Mouse (Mus musculus): ENCODE measurements at regions not wholly inside any gene's neighbourhood (a gene's known extent, or its start where the extent isn't known, plus 50 kb on each side); places are given as distances from the start of the nearest gene placed in this dataset.
"Not testable (repeated sequence)": the region's sequence is repeated elsewhere in the genome, so short reads cannot be mapped to it uniquely, and the experiment has no call there.

- DNase-seq (ENCODE audit: extremely low spot score in 1 of 2, low spot score in 2 of 2), result no peak
- intact Hi-C loops (cut with DNase I), result no loop called here
These were observed 298.0 kb downstream of the Etnk1 start for GRCm38 (mm10) chr6:143464907-143465537.

GRCm38 (mm10) chr6:143472676-143473075 lies 305.7 kb downstream of the Etnk1 start:
- DNase-seq (ENCODE audit: extremely low spot score in 1 of 2, low spot score in 2 of 2); intact Hi-C loops (cut with DNase I): not testable (repeated sequence)

GRCm38 (mm10) chr6:143474396-143474795 lies 307.4 kb downstream of the Etnk1 start:
- intact Hi-C loops (cut with DNase I), result no loop called here
- no peak for DNase-seq (ENCODE audit: extremely low spot score in 1 of 2, low spot score in 2 of 2)

GRCm38 (mm10) chr6:143475296-143475695 lies 308.3 kb downstream of the Etnk1 start:
- DNase-seq (ENCODE audit: extremely low spot score in 1 of 2, low spot score in 2 of 2), result no peak
- intact Hi-C loops (cut with DNase I), result no loop called here

- intact Hi-C loops (cut with DNase I), result no loop called here
- no peak for DNase-seq (ENCODE audit: extremely low spot score in 1 of 2, low spot score in 2 of 2)
These were observed 310.4 kb downstream of the Etnk1 start for GRCm38 (mm10) chr6:143477396-143477795.

DNA sequence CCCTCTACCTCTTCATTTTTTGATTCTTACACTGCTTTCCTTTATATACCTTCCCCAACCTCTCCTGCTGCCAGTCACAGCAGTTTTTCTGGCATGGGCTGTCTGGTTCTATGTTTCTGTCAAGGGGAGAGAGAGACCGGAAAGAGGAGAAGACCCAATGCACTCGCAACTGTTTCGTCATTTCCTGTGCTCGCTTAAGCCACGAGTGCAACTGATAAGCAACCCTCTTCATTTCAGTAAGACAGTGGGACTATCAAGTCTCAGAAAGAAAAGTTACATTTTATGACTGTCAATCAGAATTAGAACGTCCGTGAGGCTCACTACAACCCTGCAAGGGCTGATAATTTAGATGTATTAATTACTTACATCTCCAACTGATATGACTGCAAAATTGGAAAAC lies 312.2 kb downstream of the Etnk1 start:
- DNase-seq (ENCODE audit: extremely low spot score in 1 of 2, low spot score in 2 of 2), result no peak
- intact Hi-C loops (cut with DNase I), result no loop called here

GRCm38 (mm10) chr6:143479701-143480388 lies 312.8 kb downstream of the Etnk1 start:
- intact Hi-C loops (cut with DNase I), result no loop called here
- no peak for DNase-seq (ENCODE audit: extremely low spot score in 1 of 2, low spot score in 2 of 2)

DNA sequence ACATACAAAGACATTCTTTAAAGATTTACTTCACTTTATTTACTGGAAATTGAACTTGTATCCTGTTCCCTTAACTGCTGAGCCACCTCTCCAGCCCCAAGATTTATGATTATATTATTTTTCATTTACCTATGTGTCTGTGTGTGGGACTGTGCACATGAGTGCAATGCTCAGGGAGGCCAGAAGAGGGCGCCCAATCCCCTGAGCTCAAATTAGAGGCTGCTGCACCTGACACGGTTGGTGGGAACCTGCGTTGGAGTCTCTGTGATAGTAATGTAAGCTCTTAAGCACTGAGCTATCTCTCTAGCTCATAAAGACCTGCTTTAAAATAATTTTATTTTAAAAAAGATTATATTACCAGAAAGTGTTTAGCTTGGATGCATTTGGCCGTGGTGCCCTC lies 315.3 kb downstream of the Etnk1 start:
- intact Hi-C loops (cut with DNase I), result no loop called here
- no peak for DNase-seq (ENCODE audit: extremely low spot score in 1 of 2, low spot score in 2 of 2)

- no peak for DNase-seq (ENCODE audit: extremely low spot score in 1 of 2, low spot score in 2 of 2)
- intact Hi-C loops (cut with DNase I), result no loop called here
These were observed 315.8 kb downstream of the Etnk1 start for GRCm38 (mm10) chr6:143482868-143483267.

- intact Hi-C loops (cut with DNase I), result no loop called here
- no peak for DNase-seq (ENCODE audit: extremely low spot score in 1 of 2, low spot score in 2 of 2)
These were observed 317.9 kb downstream of the Etnk1 start for GRCm38 (mm10) chr6:143484941-143485340.

DNA sequence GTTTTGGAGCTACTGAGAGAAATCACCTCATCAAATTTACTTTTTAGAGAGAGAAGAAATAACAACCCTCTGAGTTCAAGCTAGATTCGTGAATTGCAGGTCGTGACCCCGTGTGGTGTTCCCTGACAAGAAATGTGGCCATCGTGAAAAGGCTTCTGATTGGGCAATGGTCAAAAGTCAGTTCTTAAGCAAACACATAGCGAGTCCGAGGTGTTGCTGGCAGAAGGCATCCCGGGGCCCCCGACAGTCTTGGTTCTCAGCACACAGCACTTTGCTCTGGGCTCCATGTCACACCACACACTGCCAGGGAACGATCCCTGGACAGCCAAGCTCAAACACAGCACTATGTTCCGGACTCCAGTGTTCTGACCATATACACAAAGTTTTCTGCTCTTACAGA lies 320.0 kb downstream of the Etnk1 start:
- DNase-seq (ENCODE audit: extremely low spot score in 1 of 2, low spot score in 2 of 2), result no peak
- intact Hi-C loops (cut with DNase I), result no loop called here

DNA sequence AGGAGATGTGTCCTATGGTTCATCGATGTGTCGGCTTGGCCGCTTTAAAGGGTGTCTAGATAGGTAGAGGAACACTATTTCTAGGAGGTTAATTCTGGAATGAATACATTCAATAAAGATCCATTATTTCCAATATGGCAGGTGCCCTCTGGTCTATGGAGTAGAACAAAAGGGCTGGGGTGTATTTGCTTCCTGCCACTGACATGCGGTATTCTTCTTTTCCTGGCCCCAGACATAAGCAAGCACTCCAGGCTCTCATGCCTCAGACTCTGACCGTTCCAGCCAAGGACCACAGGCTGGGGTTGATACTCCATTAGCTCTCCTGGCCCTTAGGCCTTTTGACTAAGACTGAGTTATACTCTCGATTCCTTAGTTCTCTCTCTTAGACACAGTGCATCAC lies 323.0 kb downstream of the Etnk1 start:
- no peak for DNase-seq (ENCODE audit: extremely low spot score in 1 of 2, low spot score in 2 of 2)
- intact Hi-C loops (cut with DNase I), result no loop called here

GRCm38 (mm10) chr6:143491380-143491779 lies 324.4 kb downstream of the Etnk1 start:
- DNase-seq (ENCODE audit: extremely low spot score in 1 of 2, low spot score in 2 of 2), result no peak
- intact Hi-C loops (cut with DNase I), result no loop called here

DNA sequence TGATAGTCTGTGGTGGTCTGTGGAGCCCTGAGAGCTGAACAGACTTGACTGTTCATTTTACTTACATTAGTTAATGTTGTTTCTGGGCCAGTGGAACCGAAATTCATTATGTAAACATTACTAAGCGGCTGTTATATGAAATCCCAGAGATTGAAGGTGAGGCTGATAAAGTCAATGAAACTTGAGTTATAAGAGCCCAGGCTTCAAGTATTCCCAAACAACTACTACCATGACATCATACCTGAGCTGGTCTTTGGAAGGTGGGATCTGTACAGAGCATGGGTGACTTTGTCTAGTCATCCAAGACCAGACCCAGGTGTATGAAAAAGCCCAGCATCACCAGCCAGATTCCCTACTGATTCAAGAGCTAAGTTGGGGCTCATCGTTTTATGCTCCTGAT lies 326.5 kb downstream of the Etnk1 start:
- intact Hi-C loops (cut with DNase I), result no loop called here
- no peak for DNase-seq (ENCODE audit: extremely low spot score in 1 of 2, low spot score in 2 of 2)

GRCm38 (mm10) chr6:143494341-143494740 lies 327.3 kb downstream of the Etnk1 start:
- no peak for DNase-seq (ENCODE audit: extremely low spot score in 1 of 2, low spot score in 2 of 2)
- intact Hi-C loops (cut with DNase I), result no loop called here

DNA sequence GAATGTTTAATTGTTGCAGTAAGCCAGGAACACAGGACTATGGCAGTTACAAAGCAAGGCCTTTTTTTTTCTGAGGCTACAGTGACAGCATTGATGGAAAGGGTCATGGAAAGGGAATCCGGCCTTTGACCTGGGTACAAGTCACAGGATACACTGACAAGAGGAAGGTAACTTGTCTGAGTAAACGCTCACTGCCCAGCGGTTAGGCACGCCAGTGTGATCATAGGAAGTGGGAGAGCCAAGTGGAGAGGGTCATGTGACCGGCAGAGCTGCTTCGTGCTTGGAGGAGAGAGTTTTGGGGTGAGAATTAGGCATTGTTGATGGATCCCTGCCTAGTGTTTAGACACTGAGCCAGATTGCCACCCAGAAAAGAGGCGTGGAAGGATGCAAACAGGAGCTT lies 327.9 kb downstream of the Etnk1 start:
- intact Hi-C loops (cut with DNase I), result no loop called here
- DNase-seq (ENCODE audit: extremely low spot score in 1 of 2, low spot score in 2 of 2), result no peak

GRCm38 (mm10) chr6:143498764-143499163 lies 331.7 kb downstream of the Etnk1 start:
- no peak for DNase-seq (ENCODE audit: extremely low spot score in 1 of 2, low spot score in 2 of 2)
- intact Hi-C loops (cut with DNase I), result no loop called here

GRCm38 (mm10) chr6:143499259-143500043 lies 332.4 kb downstream of the Etnk1 start:
- no peak for DNase-seq (ENCODE audit: extremely low spot score in 1 of 2, low spot score in 2 of 2)
- intact Hi-C loops (cut with DNase I), result loop anchor here (2.0 kb wide), 1 partner anchor 19 kb away; no protein-coding TSS in a partner anchor

- no peak for DNase-seq (ENCODE audit: extremely low spot score in 1 of 2, low spot score in 2 of 2)
- intact Hi-C loops (cut with DNase I), result no loop called here
These were observed 335.8 kb downstream of the Etnk1 start for GRCm38 (mm10) chr6:143502803-143503202.

DNA sequence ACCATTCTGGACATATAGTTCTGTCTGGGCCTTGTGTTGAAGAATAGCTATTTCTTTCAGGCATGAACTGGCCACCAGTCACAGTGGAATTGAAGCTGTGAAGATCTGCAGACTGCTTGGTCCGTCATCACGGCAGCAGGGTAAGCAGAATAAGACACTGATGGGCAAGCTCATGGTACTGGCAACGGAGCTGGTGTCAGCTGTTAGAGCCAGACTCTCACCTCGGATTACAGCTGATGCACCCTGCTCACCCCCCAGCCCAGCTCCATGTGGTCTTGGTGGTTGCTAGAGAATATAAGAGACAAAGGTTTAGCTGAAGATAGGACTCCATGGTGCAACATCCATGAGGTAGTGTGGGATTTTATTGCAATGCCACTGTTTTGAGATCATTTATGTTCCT lies 336.9 kb downstream of the Etnk1 start:
- intact Hi-C loops (cut with DNase I), result no loop called here
- no peak for DNase-seq (ENCODE audit: extremely low spot score in 1 of 2, low spot score in 2 of 2)
